Mouse (Mus musculus): ENCODE results near the gene Rsrc1. TPM values are rescaled to one million over a fixed set of nuclear protein-coding genes. Genes with fewer than 3 reads are reported as not detected.

Rsrc1 gene
- polyA plus RNA-seq, 1 experiment from 2014 or later: 59.6 TPM

- under 1% methylated on average over 29 of the region's 29 CpGs for WGBS
- peaks cover 59% of the 10 kb centered on the region for H3K27me3 ChIP-seq (ENCODE audit: control insufficient read depth, insufficient read depth, low read length)
- H3K9me3 ChIP-seq (ENCODE audit: control insufficient read depth, low read length): no peaks in the 10 kb centered on the region
- peaks cover 10% of the 10 kb centered on the region for H3K4me1 ChIP-seq (ENCODE audit: control insufficient read depth, insufficient read depth, low read length)
- no peaks in the 10 kb centered on the region for H3K36me3 ChIP-seq (ENCODE audit: control insufficient read depth, insufficient read depth, low read length)
- DNase-seq (ENCODE audit: low spot score, missing footprints) (peak; percentile 98), ATAC-seq (ENCODE audit: low FRiP score) (peak; percentile 15; the same call in 1 of the 2 replicates)
- H3K4me3 ChIP-seq (ENCODE audit: low read depth, low read length): peak overlapping the region; percentile 49
- H3K4me2 ChIP-seq: peak overlapping the region; percentile 61
- H3K9ac ChIP-seq (ENCODE audit: low read length): no peak overlapping the region
- peak overlapping the region; percentile 30; the same call in 1 of the 2 replicates for H3K27ac ChIP-seq (ENCODE audit: low read depth, low read length)
Measured at GRCm38 (mm10) chr3:66982181-66982911, 1.2 kb downstream of the Rsrc1 start.

DNA sequence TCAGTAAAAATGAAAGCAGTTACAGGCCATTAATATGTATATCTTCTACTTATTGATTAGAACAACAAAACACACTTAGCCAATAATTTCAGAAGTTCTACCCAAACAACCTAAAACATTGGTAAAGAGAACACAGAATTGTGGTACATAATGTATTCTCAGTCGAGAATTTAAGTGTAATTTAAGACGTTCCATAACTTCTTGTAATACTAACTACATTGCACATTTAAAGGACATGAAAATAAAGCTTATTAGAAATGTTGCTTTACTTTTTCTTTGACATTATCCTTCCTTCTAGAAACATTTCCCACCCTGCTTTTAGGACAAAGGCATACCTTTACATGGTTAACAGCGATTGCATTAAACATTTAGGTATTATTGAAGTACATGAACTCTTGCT, 2.3 kb downstream of the Rsrc1 start:
- H3K4me2 ChIP-seq: no peak overlapping the region
- no peak overlapping the region for H3K9ac ChIP-seq (ENCODE audit: low read length)
- peak; percentile 80 for DNase-seq (ENCODE audit: low spot score, missing footprints)
- no peak overlapping the region for H3K27ac ChIP-seq (ENCODE audit: low read depth, low read length)
- H3K36me3 ChIP-seq (ENCODE audit: control insufficient read depth, insufficient read depth, low read length): no peaks in the 10 kb centered on the region
- no peaks in the 10 kb centered on the region for H3K9me3 ChIP-seq (ENCODE audit: control insufficient read depth, low read length)
- no peak for ATAC-seq (ENCODE audit: low FRiP score)
- 12% methylated on average over 3 of the region's 3 CpGs for WGBS
- peaks cover 10% of the 10 kb centered on the region for H3K4me1 ChIP-seq (ENCODE audit: control insufficient read depth, insufficient read depth, low read length)
- peaks cover 49% of the 10 kb centered on the region for H3K27me3 ChIP-seq (ENCODE audit: control insufficient read depth, insufficient read depth, low read length)
- H3K4me3 ChIP-seq (ENCODE audit: low read depth, low read length): no peak overlapping the region

- H3K9me3 ChIP-seq (ENCODE audit: control insufficient read depth, low read length): no peaks in the 10 kb centered on the region
- WGBS: under 1% methylated on average over 56 of the region's 60 CpGs
- peaks cover 6% of the 10 kb centered on the region; the same call in 1 of the 2 replicates for H3K4me1 ChIP-seq (ENCODE audit: control insufficient read depth, insufficient read depth, low read length)
- H3K4me2 ChIP-seq: peak overlapping the region; percentile 72
- ATAC-seq (ENCODE audit: low FRiP score): peak; percentile 94
- no peaks in the 10 kb centered on the region for H3K36me3 ChIP-seq (ENCODE audit: control insufficient read depth, insufficient read depth, low read length)
- peak overlapping the region; percentile 86 for H3K9ac ChIP-seq (ENCODE audit: low read length)
- no peak overlapping the region for H3K27ac ChIP-seq (ENCODE audit: low read depth, low read length)
- H3K4me3 ChIP-seq (ENCODE audit: low read depth, low read length): peak overlapping the region; percentile 77
- peak; percentile 98 for DNase-seq (ENCODE audit: low spot score, missing footprints)
- peaks cover 28% of the 10 kb centered on the region for H3K27me3 ChIP-seq (ENCODE audit: control insufficient read depth, insufficient read depth, low read length)
Measured at GRCm38 (mm10) chr3:66985539-66986286, 4.5 kb downstream of the Rsrc1 start.

DNA sequence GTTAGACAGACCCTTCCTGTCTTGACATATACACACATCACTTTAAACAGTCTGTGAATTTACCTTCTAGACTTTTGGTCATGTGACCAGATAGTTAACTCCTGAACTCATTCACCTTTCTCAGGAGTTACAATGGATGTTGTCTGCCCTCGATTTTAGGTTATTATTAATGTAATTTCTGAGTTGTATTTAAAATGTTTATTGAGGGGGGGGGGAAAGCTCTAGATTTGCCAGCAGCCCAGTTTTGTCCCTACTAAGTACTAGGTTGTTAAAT, 5.0 kb downstream of the Rsrc1 start:
- Histone ChIP-seq H3K4me3 (ENCODE audit: low read depth, low read length) (peak overlapping the region; percentile 77), H3K9me3 (ENCODE audit: control insufficient read depth, low read length) (no peaks in the 10 kb centered on the region), H3K27me3 (ENCODE audit: control insufficient read depth, insufficient read depth, low read length) (peaks cover 23% of the 10 kb centered on the region), H3K4me2 (peak overlapping the region; percentile 72), H3K36me3 (ENCODE audit: control insufficient read depth, insufficient read depth, low read length) (no peaks in the 10 kb centered on the region), H3K9ac (ENCODE audit: low read length) (peak overlapping the region; percentile 86), H3K4me1 (ENCODE audit: control insufficient read depth, insufficient read depth, low read length) (peaks cover 6% of the 10 kb centered on the region; the same call in 1 of the 2 replicates), H3K27ac (ENCODE audit: low read depth, low read length) (no peak overlapping the region)
- no peak for ATAC-seq (ENCODE audit: low FRiP score)
- 14% methylated on average over 1 of the region's 1 CpGs for WGBS
- DNase-seq (ENCODE audit: low spot score, missing footprints): no peak

DNA sequence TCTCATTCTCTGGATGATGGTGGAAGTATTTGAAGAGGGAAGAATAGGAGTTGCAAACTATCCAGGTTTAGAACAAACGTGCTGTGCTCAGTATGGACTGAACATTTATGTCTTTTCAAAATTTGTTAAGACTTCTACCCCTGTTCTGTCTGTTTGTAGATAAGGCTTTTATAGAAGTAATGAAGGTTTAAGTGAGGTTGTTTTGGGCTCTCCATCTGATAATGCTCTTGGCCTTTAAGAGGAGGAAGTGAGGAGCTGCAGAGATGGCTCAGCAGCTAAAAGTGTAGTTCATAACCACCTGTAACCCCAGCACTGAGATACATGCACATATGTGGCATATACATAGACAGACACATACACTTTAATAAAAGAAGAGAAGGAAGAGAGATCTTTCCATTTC, 15.6 kb downstream of the Rsrc1 start:
- Histone ChIP-seq H3K27me3 (ENCODE audit: control insufficient read depth, insufficient read depth, low read length) (no peaks in the 10 kb centered on the region), H3K36me3 (ENCODE audit: control insufficient read depth, insufficient read depth, low read length) (peaks cover 3% of the 10 kb centered on the region; the same call in 1 of the 2 replicates), H3K4me1 (ENCODE audit: control insufficient read depth, insufficient read depth, low read length) (no peaks in the 10 kb centered on the region), H3K27ac (ENCODE audit: low read depth, low read length) (no peak overlapping the region), H3K9ac (ENCODE audit: low read length) (no peak overlapping the region), H3K4me3 (ENCODE audit: low read depth, low read length) (no peak overlapping the region), H3K9me3 (ENCODE audit: control insufficient read depth, low read length) (no peaks in the 10 kb centered on the region), H3K4me2 (no peak overlapping the region)
- DNase-seq (ENCODE audit: low spot score, missing footprints) (no peak), ATAC-seq (ENCODE audit: low FRiP score) (no peak)
- WGBS: 97% methylated on average over 1 of the region's 1 CpGs

DNA sequence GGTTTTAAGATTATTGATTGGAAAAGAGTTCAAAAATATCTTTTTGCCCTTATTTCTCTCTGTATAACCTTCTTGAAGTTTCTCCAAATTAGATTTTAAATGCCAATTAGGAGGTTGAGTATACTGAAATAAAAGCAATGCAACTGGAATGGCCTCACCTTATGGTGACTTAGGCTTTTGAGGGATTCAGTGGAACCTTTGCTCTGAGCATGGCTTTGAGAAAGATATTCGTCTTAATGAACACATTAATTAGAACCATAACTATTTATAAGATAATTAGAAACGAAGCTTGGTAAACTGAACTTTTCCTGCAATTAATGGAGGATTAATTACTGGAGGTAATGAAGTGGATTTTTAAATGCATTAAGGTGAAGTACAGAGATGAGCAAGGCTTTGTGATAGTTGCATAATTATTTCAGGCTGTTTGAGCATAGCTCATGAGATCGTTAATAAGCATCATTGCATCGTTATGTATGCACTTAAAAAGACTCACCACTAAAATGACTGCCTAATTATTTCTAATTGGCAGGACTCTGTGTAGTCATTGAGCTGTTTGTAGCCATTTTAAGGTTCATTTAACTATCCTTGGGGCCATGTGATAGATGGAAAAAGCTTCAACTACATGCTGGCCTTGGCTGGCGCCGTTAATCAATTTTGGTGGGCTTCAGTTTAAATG, 55.3 kb downstream of the Rsrc1 start:
- Histone ChIP-seq H3K4me3 (ENCODE audit: low read depth, low read length) (no peak overlapping the region), H3K9ac (ENCODE audit: low read length) (no peak overlapping the region), H3K4me1 (ENCODE audit: control insufficient read depth, insufficient read depth, low read length) (no peaks in the 10 kb centered on the region), H3K27me3 (ENCODE audit: control insufficient read depth, insufficient read depth, low read length) (no peaks in the 10 kb centered on the region), H3K4me2 (no peak overlapping the region), H3K27ac (ENCODE audit: low read depth, low read length) (no peak overlapping the region), H3K9me3 (ENCODE audit: control insufficient read depth, low read length) (no peaks in the 10 kb centered on the region), H3K36me3 (ENCODE audit: control insufficient read depth, insufficient read depth, low read length) (no peaks in the 10 kb centered on the region)
- DNase-seq (ENCODE audit: low spot score, missing footprints): peak; percentile 41
- 92% methylated on average over 6 of the region's 6 CpGs for WGBS
- ATAC-seq (ENCODE audit: low FRiP score): no peak

DNA sequence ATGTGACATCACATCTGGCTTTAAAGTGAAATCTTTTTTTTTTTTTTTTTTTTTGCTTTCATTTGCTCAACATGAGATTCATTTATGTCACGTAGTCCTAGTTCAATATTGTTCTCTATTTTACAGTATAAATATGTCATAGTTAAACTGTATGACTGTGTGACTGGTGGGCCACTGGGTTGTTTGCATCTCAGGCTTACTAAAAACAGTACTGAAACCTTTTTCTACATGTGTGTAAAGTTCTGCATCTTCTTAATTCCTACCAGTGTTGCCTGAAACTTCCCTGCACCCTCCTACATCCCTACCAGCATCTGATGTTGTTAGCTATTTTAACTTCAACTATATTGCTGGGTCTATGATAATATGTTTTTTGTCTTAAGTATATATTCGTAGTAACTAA, 78.6 kb downstream of the Rsrc1 start:
- no peak overlapping the region for H3K27ac ChIP-seq (ENCODE audit: low read depth, low read length)

DNA sequence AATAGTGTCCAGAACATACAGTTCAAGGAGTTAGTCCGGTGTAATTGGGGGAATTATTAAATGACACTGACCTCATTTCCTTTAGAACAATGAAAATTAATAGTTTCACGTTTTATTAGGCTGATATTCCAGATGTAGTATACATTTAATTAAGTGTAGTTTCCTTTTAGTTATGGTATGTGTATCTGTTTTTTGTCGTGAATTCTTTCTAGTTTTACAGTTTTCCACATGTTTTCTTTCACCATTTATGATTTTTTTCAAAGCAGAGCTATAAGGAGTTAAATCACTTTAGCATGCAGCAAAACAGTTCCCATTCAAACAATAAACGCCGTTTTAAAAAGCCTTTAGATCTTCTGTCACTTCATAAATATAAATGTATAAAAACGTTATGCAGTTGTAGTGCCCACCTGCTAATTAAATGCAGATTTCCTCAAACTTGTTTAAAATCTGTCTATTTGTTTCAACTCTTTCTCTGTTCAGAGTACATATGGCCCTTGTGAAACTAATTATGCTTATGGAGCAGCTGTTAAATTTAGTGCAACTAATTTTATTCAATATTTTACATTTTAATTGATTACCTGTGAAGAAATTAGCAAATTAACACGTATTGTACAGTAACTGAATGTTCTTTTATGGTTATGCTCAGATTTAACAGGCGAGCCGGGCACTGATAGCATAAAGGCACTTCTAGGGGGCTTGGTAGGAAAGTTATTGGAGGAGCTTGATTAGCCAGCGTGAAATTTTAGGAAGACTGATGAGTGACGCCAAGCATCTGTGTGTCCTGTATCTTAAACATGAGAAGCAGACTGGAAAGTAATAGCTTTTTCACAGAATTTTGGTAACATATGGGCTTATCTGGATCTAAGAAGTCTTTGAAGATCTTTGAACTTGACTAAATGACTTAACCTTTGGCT, 89.6 kb downstream of the Rsrc1 start:
- Histone ChIP-seq H3K27me3 (ENCODE audit: control insufficient read depth, insufficient read depth, low read length) (no peaks in the 10 kb centered on the region), H3K4me2 (no peak overlapping the region), H3K36me3 (ENCODE audit: control insufficient read depth, insufficient read depth, low read length) (no peaks in the 10 kb centered on the region), H3K4me1 (ENCODE audit: control insufficient read depth, insufficient read depth, low read length) (no peaks in the 10 kb centered on the region), H3K9me3 (ENCODE audit: control insufficient read depth, low read length) (no peaks in the 10 kb centered on the region), H3K9ac (ENCODE audit: low read length) (no peak overlapping the region), H3K4me3 (ENCODE audit: low read depth, low read length) (no peak overlapping the region), H3K27ac (ENCODE audit: low read depth, low read length) (no peak overlapping the region)
- no peak for DNase-seq (ENCODE audit: low spot score, missing footprints)
- no peak for ATAC-seq (ENCODE audit: low FRiP score)
- WGBS: 89% methylated on average over 11 of the region's 11 CpGs

More for the DNA sequence above, 78.6 kb downstream of the Rsrc1 start:
- DNase-seq (ENCODE audit: low spot score, missing footprints) (no peak), ATAC-seq (ENCODE audit: low FRiP score) (no peak)
- no peaks in the 10 kb centered on the region for H3K36me3 ChIP-seq (ENCODE audit: control insufficient read depth, insufficient read depth, low read length)
- no peak overlapping the region for H3K4me2 ChIP-seq
- no peak overlapping the region for H3K9ac ChIP-seq (ENCODE audit: low read length)
- no peaks in the 10 kb centered on the region for H3K27me3 ChIP-seq (ENCODE audit: control insufficient read depth, insufficient read depth, low read length)
- H3K4me3 ChIP-seq (ENCODE audit: low read depth, low read length): no peak overlapping the region
- H3K9me3 ChIP-seq (ENCODE audit: control insufficient read depth, low read length): no peaks in the 10 kb centered on the region
- WGBS: 91% methylated on average over 2 of the region's 2 CpGs
- no peaks in the 10 kb centered on the region for H3K4me1 ChIP-seq (ENCODE audit: control insufficient read depth, insufficient read depth, low read length)
